Mouse (Mus musculus) inflammation-experienced regulatory T-cells, adult 16 weeks (primary cell): ENCODE data around the gene Lrrc31. TPM values are rescaled to one million over a fixed set of nuclear protein-coding genes. Genes with fewer than 3 reads are reported as not detected.

Experiments used
- polyA plus RNA-seq: library from polyadenylated mRNA; unstranded; fragments of 100-300 nt; shearing (Covaris generic); gene quantifications from one replicate; pipeline ENCODE4 v1.2.1, GENCODE M21; 2017

Lrrc31 gene
- polyA plus RNA-seq = not detected

GRCm38 (mm10) chr3:30699711-30700505, at the start of gene Lrrc31:
Gene Lrrc31 (minus strand): TSS chr3:30699843.

DNA sequence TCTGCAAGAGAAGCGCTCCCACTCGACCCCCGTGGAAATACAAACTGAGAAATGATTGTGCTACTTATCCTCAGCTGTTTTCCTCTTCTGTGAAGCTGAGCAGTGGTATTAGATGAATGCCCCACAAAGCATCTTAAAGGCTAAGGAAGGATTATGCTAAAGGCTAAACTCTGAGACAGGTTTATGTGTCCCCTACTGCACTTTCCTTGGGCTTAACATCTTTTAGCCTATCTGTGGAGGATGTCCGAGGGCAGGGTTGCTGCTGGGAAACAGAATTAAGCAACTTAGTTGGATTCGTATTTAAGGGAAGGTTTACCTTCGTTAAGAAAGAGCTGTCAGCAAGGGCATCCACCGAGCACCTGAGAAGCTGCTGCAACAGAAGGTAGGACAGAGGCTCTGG, 46.4 kb upstream of the Lrrc31 start, which contains the start of gene Samd7:
TSS of gene Samd7 (plus strand) at position 288 of the 400 bp plus-strand sequence.

GRCm38 (mm10) chr3:30647440-30648090, 52.1 kb downstream of the Lrrc31 start, which contains the start of gene Lrrc34:
Gene Lrrc34 (minus strand): TSS chr3:30647869.

GRCm38 (mm10) chr3:30644207-30644606, 55.4 kb downstream of the Lrrc31 start, which contains the start of gene Lrriq4:
Gene Lrriq4 (plus strand): TSS chr3:30644507.

Other genes starting within 250 kb of the Lrrc31 start
- gene Mecom, start 151.8 kb downstream of the Lrrc31 start, polyA plus RNA-seq = not detected
- 0.39 TPM for gene Actrt3, start 99.9 kb downstream of the Lrrc31 start, polyA plus RNA-seq
- gene Mynn, start 97.8 kb downstream of the Lrrc31 start, polyA plus RNA-seq = 61.9 TPM
- gene Lrriq4, start 55.3 kb downstream of the Lrrc31 start, polyA plus RNA-seq = not detected
- 0.16 TPM for gene Lrrc34, start 52.0 kb downstream of the Lrrc31 start, polyA plus RNA-seq
- gene Samd7, start 46.5 kb upstream of the Lrrc31 start, polyA plus RNA-seq = not detected
- 88.9 TPM for gene Sec62, start 93.0 kb upstream of the Lrrc31 start, polyA plus RNA-seq
- gene Gpr160, start 156.1 kb upstream of the Lrrc31 start, polyA plus RNA-seq = 5.5 TPM